Mouse (Mus musculus) kidney, embryonic 14.5 days (tissue): ENCODE data around the gene Zc2hc1c. TPM values are rescaled to one million over a fixed set of nuclear protein-coding genes. Genes with fewer than 3 reads are reported as not detected.

ENCODE experiments used
- ATAC-seq: fragments of 200-750 bp; cut with Nextera tagmentation; 2 replicates; pipeline ENCODE4 v1.8.0; 2017; ENCODE audit warnings: moderate number of reproducible peaks, mild to moderate bottlenecking, moderate TSS enrichment, moderate library complexity; ENCODE audit not compliant: low FRiP score, low TSS enrichment
- H3K27ac ChIP-seq: fragments of 300-500 bp; sonication (generic); 2 replicates; pipeline ENCODE4 v1.5.1; 2014; ENCODE audit warnings: low read depth, mild to moderate bottlenecking, low read length, moderate library complexity, mixed read lengths
- H3K27me3 ChIP-seq: fragments of 300-500 bp; sonication (generic); 2 replicates; pipeline ENCODE4 v1.6.1; 2014; ENCODE audit warnings: mild to moderate bottlenecking, low read length; ENCODE audit not compliant: control insufficient read depth, insufficient read depth
- H3K36me3 ChIP-seq: fragments of 300-500 bp; sonication (generic); 2 replicates; pipeline ENCODE4 v1.6.1; 2014; ENCODE audit warnings: low read length, mixed read lengths; ENCODE audit not compliant: control insufficient read depth, insufficient read depth
- H3K4me1 ChIP-seq: fragments of 300-500 bp; sonication (generic); 2 replicates; pipeline ENCODE4 v1.6.1; 2014; ENCODE audit warnings: low read length, mixed read lengths; ENCODE audit not compliant: control insufficient read depth, insufficient read depth
- H3K4me2 ChIP-seq: fragments of 300-500 bp; sonication (generic); replicated peaks from 2 replicates; pipeline ENCODE4 v1.6.1; 2014; ENCODE audit warnings: low read depth, mild to moderate bottlenecking, low read length
- H3K4me3 ChIP-seq: fragments of 300-500 bp; sonication (generic); 2 replicates; pipeline ENCODE4 v1.5.1; 2014; ENCODE audit warnings: mild to moderate bottlenecking, low read length
- H3K9ac ChIP-seq: fragments of 300-500 bp; sonication (generic); 2 replicates; pipeline ENCODE4 v1.6.1; 2014; ENCODE audit warnings: low read depth, mild to moderate bottlenecking, low read length, moderate library complexity
- H3K9me3 ChIP-seq: fragments of 300-500 bp; sonication (generic); 2 replicates; pipeline ENCODE4 v1.6.1; 2016; ENCODE audit warnings: low read length; ENCODE audit not compliant: control insufficient read depth
- whole genome bisulfite sequencing: fragments of 180-500 bp; shearing (Covaris S2); extraction: QIAGEN DNeasy Blood & Tissue Kit; methylation state at CpG from one replicate; pipeline ENCODE4 v1.1.7; 2014; 5-methylcytosine and 5-hydroxymethylcytosine counted together
- polyA plus RNA-seq: library from polyadenylated mRNA; unstranded; fragments of >200 nt; fragmentation: Nextera tagmentation; extraction: Ambion mirVana; gene quantifications from 2 replicates; pipeline ENCODE4 v1.2.1, GENCODE M21; 2014

Gene Zc2hc1c
- polyA plus RNA-seq, 1 experiment from 2014 or later: 3.2 TPM

DNA sequence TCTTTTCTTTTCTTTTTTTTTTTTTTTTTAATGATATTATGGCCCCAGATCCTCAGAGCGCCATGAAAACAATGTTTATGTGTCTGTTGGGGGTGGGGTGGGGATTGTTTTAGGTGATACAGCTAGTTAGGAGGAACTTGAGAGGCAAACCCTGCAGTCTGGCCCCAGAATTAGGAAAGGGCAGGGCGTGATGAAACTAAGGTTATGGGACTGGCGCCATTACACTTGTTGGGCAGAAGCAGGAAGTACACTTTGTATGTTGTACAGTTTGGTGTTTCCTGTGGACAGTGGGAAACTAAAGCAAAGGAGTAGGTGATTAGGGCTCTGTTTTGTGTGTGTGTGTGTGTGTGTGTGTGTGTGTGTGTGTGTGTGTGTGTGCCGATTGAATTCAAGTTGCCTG is 51.6 kb downstream of the Zc2hc1c start:
- peak overlapping the region; percentile 86 for H3K4me3 ChIP-seq
- no peaks in the 10 kb centered on the region for H3K27me3 ChIP-seq
- 0 out of 2 replicates have a peak, but pooled peaks cover 13% of the 10 kb centered on the region for H3K4me1 ChIP-seq
- ATAC-seq: no peak
- H3K9me3 ChIP-seq: no peaks in the 10 kb centered on the region
- H3K36me3 ChIP-seq: peaks cover 26% of the 10 kb centered on the region
- H3K27ac ChIP-seq: no peak overlapping the region
- 30% methylated on average over 4 of the region's 4 CpGs for WGBS
- H3K4me2 ChIP-seq: peak overlapping the region; percentile 69
- H3K9ac ChIP-seq: no peak overlapping the region

DNA sequence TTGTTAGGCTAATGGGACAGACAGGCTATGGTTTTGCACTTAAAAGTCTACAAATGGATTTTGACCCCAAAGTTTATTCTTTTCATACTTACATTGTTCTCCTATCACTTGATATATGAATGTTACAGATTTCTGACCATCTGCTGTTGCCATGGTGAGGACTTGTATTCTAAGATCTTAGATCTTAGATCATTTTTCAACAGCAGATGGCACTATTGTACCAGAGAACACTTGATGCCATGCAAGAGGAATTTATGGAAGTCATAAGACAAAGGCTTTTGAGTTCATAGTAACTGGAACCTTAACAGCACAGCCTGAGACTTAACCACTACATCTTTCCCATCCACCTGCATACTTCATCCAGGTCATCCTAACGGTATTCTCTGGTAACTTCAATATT is 52.7 kb downstream of the Zc2hc1c start:
- no peak overlapping the region for H3K9ac ChIP-seq
- 0 out of 2 replicates have a peak, but pooled peaks cover 13% of the 10 kb centered on the region for H3K4me1 ChIP-seq
- H3K9me3 ChIP-seq: no peaks in the 10 kb centered on the region
- H3K36me3 ChIP-seq: peaks cover 24% of the 10 kb centered on the region
- H3K4me3 ChIP-seq: no peak overlapping the region
- ATAC-seq: no peak
- 66% methylated on average over 1 of the region's 1 CpGs for WGBS
- H3K27me3 ChIP-seq: no peaks in the 10 kb centered on the region
- no peak overlapping the region for H3K4me2 ChIP-seq
- no peak overlapping the region for H3K27ac ChIP-seq

DNA sequence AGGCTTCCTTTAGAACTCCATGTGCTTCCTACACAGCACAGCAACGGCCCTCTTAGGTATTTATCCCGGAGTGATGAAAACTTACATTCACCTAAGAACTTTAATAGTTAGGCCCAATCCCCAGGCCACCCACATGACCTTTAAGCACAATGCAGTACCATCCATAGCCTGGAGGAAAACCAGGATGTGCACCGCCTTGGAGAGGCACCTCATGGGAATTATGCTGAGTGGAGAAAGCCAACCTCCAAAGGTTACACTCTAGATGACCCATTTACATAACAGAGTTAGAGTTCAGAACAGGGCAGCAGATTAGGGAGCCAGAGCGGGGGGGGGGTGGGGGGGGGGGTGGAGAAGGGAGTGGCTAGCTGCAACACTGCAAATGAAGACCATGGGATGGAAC is 53.9 kb downstream of the Zc2hc1c start:
- H3K27ac ChIP-seq: no peak overlapping the region
- H3K9ac ChIP-seq: no peak overlapping the region
- no peak overlapping the region for H3K4me3 ChIP-seq
- 0 out of 2 replicates have a peak, but pooled peaks cover 13% of the 10 kb centered on the region for H3K4me1 ChIP-seq
- 83% methylated on average over 4 of the region's 4 CpGs for WGBS
- peaks cover 19% of the 10 kb centered on the region for H3K36me3 ChIP-seq
- no peaks in the 10 kb centered on the region for H3K9me3 ChIP-seq
- no peak for ATAC-seq
- no peaks in the 10 kb centered on the region for H3K27me3 ChIP-seq
- no peak overlapping the region for H3K4me2 ChIP-seq

- 67% methylated on average over 7 of the region's 7 CpGs for WGBS
- Histone ChIP-seq H3K36me3 (peaks cover 34% of the 10 kb centered on the region), H3K9me3 (no peaks in the 10 kb centered on the region), H3K4me2 (no peak overlapping the region), H3K9ac (no peak overlapping the region), H3K27me3 (no peaks in the 10 kb centered on the region), H3K27ac (no peak overlapping the region), H3K4me1 (0 out of 2 replicates have a peak, but pooled peaks cover 3% of the 10 kb centered on the region), H3K4me3 (no peak overlapping the region)
- no peak for ATAC-seq
These were observed 55.9 kb downstream of the Zc2hc1c start for GRCm38 (mm10) chr12:85344252-85344651.

- WGBS: 93% methylated on average over 6 of the region's 6 CpGs
- Histone ChIP-seq H3K27me3 (no peaks in the 10 kb centered on the region), H3K9me3 (no peaks in the 10 kb centered on the region), H3K27ac (no peak overlapping the region), H3K4me1 (no peaks in the 10 kb centered on the region), H3K4me3 (no peak overlapping the region), H3K4me2 (no peak overlapping the region), H3K36me3 (peaks cover 42% of the 10 kb centered on the region), H3K9ac (no peak overlapping the region)
- no peak for ATAC-seq
These were observed 57.2 kb downstream of the Zc2hc1c start for GRCm38 (mm10) chr12:85345559-85345958.

GRCm38 (mm10) chr12:85346374-85346773 is 58.0 kb downstream of the Zc2hc1c start:
- ATAC-seq: peak; percentile 74; the same call in 1 of the 2 replicates
- Histone ChIP-seq H3K27me3 (no peaks in the 10 kb centered on the region), H3K9ac (no peak overlapping the region), H3K36me3 (peaks cover 44% of the 10 kb centered on the region), H3K4me3 (no peak overlapping the region), H3K4me1 (no peaks in the 10 kb centered on the region), H3K27ac (no peak overlapping the region), H3K9me3 (no peaks in the 10 kb centered on the region), H3K4me2 (no peak overlapping the region)
- WGBS: 44% methylated on average over 3 of the region's 3 CpGs

- peaks cover 44% of the 10 kb centered on the region for H3K36me3 ChIP-seq
- H3K9me3 ChIP-seq: no peaks in the 10 kb centered on the region
- no peak overlapping the region for H3K4me2 ChIP-seq
- H3K9ac ChIP-seq: no peak overlapping the region
- 79% methylated on average over 3 of the region's 3 CpGs for WGBS
- no peak overlapping the region for H3K4me3 ChIP-seq
- no peaks in the 10 kb centered on the region for H3K27me3 ChIP-seq
- no peak for ATAC-seq
- H3K4me1 ChIP-seq: no peaks in the 10 kb centered on the region
- no peak overlapping the region for H3K27ac ChIP-seq
These were observed 58.8 kb downstream of the Zc2hc1c start for GRCm38 (mm10) chr12:85347196-85347595.

DNA sequence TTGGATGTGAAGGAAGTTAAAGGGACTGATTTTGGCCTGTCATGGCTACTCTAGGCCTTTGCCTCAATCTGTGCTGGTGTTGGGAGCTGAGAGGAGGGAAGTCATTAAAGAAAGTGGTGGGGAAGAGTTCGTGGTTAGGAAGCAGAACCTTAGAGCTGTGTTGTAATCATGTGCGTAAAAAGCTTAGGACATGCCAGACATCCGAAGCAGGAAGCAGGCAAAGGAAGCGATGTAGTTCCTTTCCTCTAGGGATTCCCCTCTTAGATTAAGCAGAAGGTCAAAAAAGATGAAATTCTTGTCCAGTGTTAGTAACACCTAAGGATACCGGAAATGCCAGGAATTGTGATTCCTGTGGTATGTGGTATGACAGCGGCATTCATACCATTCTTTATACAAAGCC is 59.9 kb downstream of the Zc2hc1c start:
- H3K4me3 ChIP-seq: no peak overlapping the region
- no peak overlapping the region for H3K9ac ChIP-seq
- no peak for ATAC-seq
- no peaks in the 10 kb centered on the region for H3K9me3 ChIP-seq
- WGBS: 82% methylated on average over 6 of the region's 6 CpGs
- H3K4me1 ChIP-seq: no peaks in the 10 kb centered on the region
- H3K36me3 ChIP-seq: peaks cover 53% of the 10 kb centered on the region; the same call in 1 of the 2 replicates
- no peaks in the 10 kb centered on the region for H3K27me3 ChIP-seq
- H3K27ac ChIP-seq: no peak overlapping the region
- H3K4me2 ChIP-seq: no peak overlapping the region
